Mouse (Mus musculus) liver, embryonic 14.5 days (tissue): ENCODE data around the gene Mfsd12.
A peak's percentile ranks its signal among the peaks of the same experiment; 100 is the strongest.

Experiments
- CTCF ChIP-seq: IDR thresholded peaks from 2 replicates; pipeline ENCODE4 v1.5.1; 2016; ENCODE audit warnings: antibody characterized with exemption, low read depth, control low read depth
- EP300 ChIP-seq: IDR thresholded peaks from 2 replicates; pipeline ENCODE4 v1.6.1; 2016; ENCODE audit warnings: antibody characterized with exemption, low read depth

DNA sequence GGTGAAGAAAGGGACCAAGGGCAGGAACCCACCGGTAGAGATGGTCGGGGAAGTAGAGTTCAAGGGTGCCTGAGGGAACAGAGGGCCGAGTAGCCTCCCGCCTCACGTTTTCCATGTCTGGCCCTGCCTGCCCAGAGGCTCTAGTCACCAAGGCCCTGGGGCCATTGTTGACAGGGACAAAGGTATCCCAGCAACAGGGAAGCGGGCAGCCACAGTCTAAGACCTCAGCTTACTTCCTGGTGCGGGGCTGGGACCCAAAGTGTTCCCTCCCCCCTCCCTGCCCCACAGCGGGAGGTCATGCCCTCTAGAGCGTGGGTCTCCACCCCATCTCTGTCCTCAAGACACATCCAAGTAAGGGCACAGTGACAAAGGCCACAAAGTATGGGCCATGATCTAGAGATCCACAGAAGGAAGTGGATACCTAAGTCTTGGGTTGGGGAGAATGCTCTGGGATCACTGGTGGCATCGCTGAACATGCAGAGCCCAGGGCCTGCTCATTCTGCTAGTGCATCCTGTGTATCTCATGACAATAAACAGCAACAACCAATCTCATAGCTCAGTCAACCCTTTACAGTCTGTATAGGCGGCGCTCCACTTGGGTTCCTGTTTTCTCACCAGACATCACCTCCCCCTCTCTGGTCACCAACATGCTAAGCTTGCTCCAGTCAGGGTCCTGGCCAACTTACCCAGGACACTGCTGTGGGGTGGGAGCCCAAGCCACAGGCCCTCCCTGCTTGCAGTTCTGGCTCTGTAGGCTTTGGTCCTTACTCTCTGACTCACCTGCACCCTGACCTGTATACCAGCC is 8.6 kb downstream of the Mfsd12 start, which contains the start of gene 4930404N11Rik:
- TF ChIP-seq CTCF (peak; percentile 2; the same call in 1 of the 2 replicates), EP300 (no peak; the same call in 1 of the 2 replicates)
